Mouse (Mus musculus) small intestine, adult 2 months (tissue): ENCODE measurements around the gene Tifa. TPM values are rescaled to one million over a fixed set of nuclear protein-coding genes. Genes with fewer than 3 reads are reported as not detected.

Experiments used
- H3K27ac ChIP-seq: fragments of 200-500 bp; 2 replicates; pipeline ENCODE4 v1.5.1; 2012; ENCODE audit warnings: low read depth, low read length, control low read depth, inconsistent platforms; ENCODE audit not compliant: insufficient read depth
- H3K27me3 ChIP-seq: fragments of 200-500 bp; 2 replicates; pipeline ENCODE4 v1.6.1; 2012; ENCODE audit warnings: mild to moderate bottlenecking, moderate library complexity, low read length, inconsistent platforms; ENCODE audit not compliant: control insufficient read depth, insufficient read depth
- H3K36me3 ChIP-seq: fragments of 200-500 bp; 2 replicates; pipeline ENCODE4 v1.6.1; 2012; ENCODE audit warnings: mild to moderate bottlenecking, low read length, control low read depth, inconsistent platforms; ENCODE audit not compliant: control insufficient read depth, insufficient read depth
- H3K4me1 ChIP-seq: fragments of 200-500 bp; 2 replicates; pipeline ENCODE4 v1.6.1; 2012; ENCODE audit warnings: low read length, inconsistent platforms, mixed read lengths; ENCODE audit not compliant: control insufficient read depth, insufficient read depth, insufficient read length
- H3K4me3 ChIP-seq: fragments of 200-500 bp; 2 replicates; pipeline ENCODE4 v1.5.1; 2012; ENCODE audit warnings: low read depth, mild to moderate bottlenecking, control low read depth, inconsistent platforms, low read length, moderate library complexity
- CTCF ChIP-seq: fragments of 200-500 bp; IDR thresholded peaks from 2 replicates; pipeline ENCODE4 v1.5.1; 2012; ENCODE audit warnings: low read depth, mild to moderate bottlenecking, control low read depth, inconsistent platforms, low read length, moderate library complexity, mixed read lengths; ENCODE audit not compliant: insufficient replicate concordance, insufficient read length; ENCODE audit errors: extremely low read depth
- POLR2A ChIP-seq: fragments of 200-500 bp; IDR thresholded peaks from 2 replicates; pipeline ENCODE4 v1.6.1; 2012; ENCODE audit warnings: low read depth, mild to moderate bottlenecking, control low read depth, inconsistent platforms, low read length, moderate library complexity
- WGBS: fragments of 180-500 bp; shearing (Covaris S2); methylation state at CpG from one replicate; pipeline ENCODE4 v1.1.7; 2018; 5-methylcytosine and 5-hydroxymethylcytosine counted together
- polyA plus RNA-seq: library from polyadenylated mRNA; depleted of rRNA; stranded (reverse); fragments of >200 nt; gene quantifications from 2 replicates; pipeline ENCODE4 v1.2.3, GENCODE M21; 2012; rRNA removed

Tifa gene
- polyA plus RNA-seq, 1 experiment: 11.3 TPM

DNA sequence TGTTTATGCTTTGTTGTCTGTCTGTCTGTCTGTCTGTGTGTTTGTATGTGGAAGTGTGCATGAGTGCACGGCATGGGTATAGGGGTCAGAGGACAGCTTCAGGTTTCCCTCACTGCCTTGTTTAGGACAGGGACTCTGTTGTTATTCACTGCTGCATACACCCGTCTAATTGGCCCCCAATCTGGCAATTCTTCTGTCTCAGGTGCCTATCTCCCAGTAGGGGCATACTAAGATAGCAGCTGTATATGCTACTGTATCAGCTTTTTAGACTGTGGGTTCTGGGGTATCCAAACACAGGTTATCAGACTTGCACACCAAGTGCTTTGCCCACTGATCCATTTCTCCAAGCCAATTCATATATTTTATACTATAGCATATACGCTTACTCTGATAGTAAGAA is 90.4 kb downstream of the Tifa start:
- Histone ChIP-seq H3K4me3 (no peak overlapping the region), H3K36me3 (no peaks in the 10 kb centered on the region), H3K4me1 (peaks cover 4% of the 10 kb centered on the region; the same call in 1 of the 2 replicates), H3K27me3 (no peaks in the 10 kb centered on the region), H3K27ac (no peak overlapping the region)
- WGBS: 89% methylated on average over 3 of the region's 3 CpGs
- no peak for TF ChIP-seq POLR2A
- no peak for TF ChIP-seq CTCF

DNA sequence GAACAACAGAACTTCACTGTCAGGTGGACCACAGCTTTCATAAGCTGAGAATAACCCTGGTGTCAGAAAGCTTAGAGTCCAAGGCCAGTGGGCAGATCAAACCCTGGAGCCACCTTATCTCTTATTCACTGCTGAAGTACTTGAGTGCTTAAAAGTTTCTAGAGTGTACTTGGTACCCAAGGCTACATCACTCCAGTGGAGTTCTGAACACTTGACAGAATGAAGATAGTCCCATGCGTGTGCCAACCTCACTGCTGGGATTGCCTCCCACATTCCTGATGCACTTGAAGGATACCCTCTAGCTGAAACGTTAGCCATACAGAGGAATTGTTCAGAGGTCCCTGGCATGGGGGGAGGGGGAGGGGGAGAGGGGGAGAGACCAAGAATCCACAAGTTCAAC is 92.1 kb downstream of the Tifa start:
- H3K27ac ChIP-seq: no peak overlapping the region
- no peak for TF ChIP-seq CTCF
- TF ChIP-seq POLR2A: no peak
- 71% methylated on average over 2 of the region's 2 CpGs for WGBS
- H3K27me3 ChIP-seq: no peaks in the 10 kb centered on the region
- no peak overlapping the region for H3K4me3 ChIP-seq
- H3K4me1 ChIP-seq: peaks cover 4% of the 10 kb centered on the region; the same call in 1 of the 2 replicates
- H3K36me3 ChIP-seq: no peaks in the 10 kb centered on the region

Other genes starting within 250 kb of the Tifa start
- gene Larp7, start 236.5 kb upstream of the Tifa start, polyA plus RNA-seq: 0.08 and 0.23 TPM in 2 replicates
- 0.08 and 0.24 TPM in 2 replicates for gene Zgrf1, start 236.3 kb upstream of the Tifa start, polyA plus RNA-seq
- gene Neurog2, start 156.7 kb upstream of the Tifa start, polyA plus RNA-seq: not detected in 2 replicates
- gene Alpk1, start 9.3 kb upstream of the Tifa start, polyA plus RNA-seq: 0.72 and 1.8 TPM in 2 replicates
- 14.8 and 38.8 TPM in 2 replicates for gene Ap1ar, start 47.7 kb downstream of the Tifa start, polyA plus RNA-seq
- gene Fam241a, start 106.5 kb downstream of the Tifa start, polyA plus RNA-seq: 2.3 and 3.6 TPM in 2 replicates